Mouse (Mus musculus) kidney, postnatal 25 days (tissue): ENCODE data around the gene Mink1.
"Not testable (repeated sequence)": the region's sequence is repeated elsewhere in the genome, so short reads cannot be mapped to it uniquely, and the experiment has no call there.

ENCODE experiments used
- DNase-seq, 2 experiments: peaks; one replicate each; pipeline ENCODE4 v3.0.0; 2021; ENCODE audit warnings: mixed read lengths in 2 of 2

Gene Mink1

GRCm38 (mm10) chr11:70562287-70562994 lies at the start of gene Mink1:
Gene Mink1, plus strand, starts transcription at chr11:70562881.
- peak; percentile 89 to 97 for DNase-seq

GRCm38 (mm10) chr11:70513520-70513919 lies 49.2 kb upstream of the Mink1 start:
- peak in 1 of 2 experiments; percentile 16 for DNase-seq

- no peak for DNase-seq
Measured at GRCm38 (mm10) chr11:70514288-70514687, 48.4 kb upstream of the Mink1 start, which contains the start of gene Vmo1. Gene Vmo1, minus strand, starts transcription at chr11:70514616.

GRCm38 (mm10) chr11:70516352-70516751 lies 46.3 kb upstream of the Mink1 start:
- peak in 1 of 2 experiments; percentile 40 for DNase-seq

- DNase-seq = no peak
Measured at GRCm38 (mm10) chr11:70518436-70518835, 44.2 kb upstream of the Mink1 start.

- no peak for DNase-seq
Measured at GRCm38 (mm10) chr11:70518923-70519322, 43.8 kb upstream of the Mink1 start, which contains the start of gene Gltpd2. Gene Gltpd2, plus strand, starts transcription at chr11:70519196.

- peak; percentile 40 to 60 for DNase-seq
Measured at GRCm38 (mm10) chr11:70520178-70520769, 42.4 kb upstream of the Mink1 start.

- not testable (repeated sequence) for DNase-seq
Measured at GRCm38 (mm10) chr11:70523306-70523989, 39.2 kb upstream of the Mink1 start.

GRCm38 (mm10) chr11:70524782-70525181 lies 37.9 kb upstream of the Mink1 start:
- no peak for DNase-seq

GRCm38 (mm10) chr11:70525184-70525678 lies 37.5 kb upstream of the Mink1 start, which contains the start of gene Psmb6:
Gene Psmb6, plus strand, starts transcription at chr11:70525367.
- peak; percentile 93 to 98 for DNase-seq

- no peak for DNase-seq
Measured at GRCm38 (mm10) chr11:70525726-70526125, 37.0 kb upstream of the Mink1 start.

- DNase-seq = no peak
Measured at GRCm38 (mm10) chr11:70526211-70526610, 36.5 kb upstream of the Mink1 start.

GRCm38 (mm10) chr11:70528610-70529009 lies 34.1 kb upstream of the Mink1 start:
- DNase-seq = no peak

- DNase-seq = not testable (repeated sequence)
Measured at GRCm38 (mm10) chr11:70531065-70531464, 31.6 kb upstream of the Mink1 start.

GRCm38 (mm10) chr11:70532839-70533238 lies 29.8 kb upstream of the Mink1 start, which contains the start of gene Gm40193:
Gene Gm40193, minus strand, starts transcription at chr11:70532939.
- DNase-seq = no peak

- no peak for DNase-seq
Measured at GRCm38 (mm10) chr11:70539423-70539822, 23.3 kb upstream of the Mink1 start.

- peak; percentile 91 to 96 for DNase-seq
Measured at GRCm38 (mm10) chr11:70539877-70540587, 22.6 kb upstream of the Mink1 start, which contains the start of gene Pld2. Gene Pld2, plus strand, starts transcription at chr11:70540064.

- no peak for DNase-seq
Measured at GRCm38 (mm10) chr11:70540928-70541327, 21.8 kb upstream of the Mink1 start.

- no peak for DNase-seq
Measured at GRCm38 (mm10) chr11:70541415-70541814, 21.3 kb upstream of the Mink1 start.

GRCm38 (mm10) chr11:70544496-70544895 lies 18.2 kb upstream of the Mink1 start:
- DNase-seq = no peak

- no peak for DNase-seq
Measured at GRCm38 (mm10) chr11:70551526-70551925, 11.2 kb upstream of the Mink1 start.

- DNase-seq = no peak
Measured at GRCm38 (mm10) chr11:70553940-70554339, 8.7 kb upstream of the Mink1 start.
